Mouse (Mus musculus) kidney, adult 2 months (tissue): ENCODE results near the gene Tekt5. TPM values are rescaled to one million over a fixed set of nuclear protein-coding genes. Genes with fewer than 3 reads are reported as not detected.
A peak's percentile ranks its signal among the peaks of the same experiment; 100 is the strongest.

Source experiments
- DNase-seq: peaks from one replicate; pipeline ENCODE4 v3.0.0; 2021
- H3K27ac ChIP-seq: fragments of 200-500 bp; 2 replicates; pipeline ENCODE4 v1.5.1; 2012; ENCODE audit warnings: low read depth, low read length, control low read depth, inconsistent platforms; ENCODE audit not compliant: insufficient read depth
- H3K27me3 ChIP-seq: fragments of 200-500 bp; replicated peaks from 2 replicates; pipeline ENCODE4 v1.6.1; 2012; ENCODE audit warnings: mild to moderate bottlenecking, moderate library complexity, low read length, inconsistent platforms; ENCODE audit not compliant: control insufficient read depth, insufficient read depth
- H3K36me3 ChIP-seq: fragments of 200-500 bp; 2 replicates; pipeline ENCODE4 v1.6.1; 2012; ENCODE audit warnings: mild to moderate bottlenecking, moderate library complexity, low read length, inconsistent platforms; ENCODE audit not compliant: control insufficient read depth, insufficient read depth
- H3K4me1 ChIP-seq: fragments of 200-500 bp; 2 replicates; pipeline ENCODE4 v1.6.1; 2011; ENCODE audit warnings: low read length; ENCODE audit not compliant: control insufficient read depth, insufficient read depth
- H3K4me3 ChIP-seq: fragments of 200-500 bp; 2 replicates; pipeline ENCODE4 v1.5.1; 2011; ENCODE audit warnings: mild to moderate bottlenecking, low read depth, low read length, control low read depth; ENCODE audit not compliant: insufficient read depth
- CTCF ChIP-seq: fragments of 200-500 bp; conservative IDR thresholded peaks from 2 replicates; pipeline ENCODE4 v1.5.1; 2011; ENCODE audit warnings: low read depth, mild to moderate bottlenecking, control low read depth, low read length, moderate library complexity, mixed read lengths; ENCODE audit not compliant: insufficient read depth, insufficient read length
- POLR2A ChIP-seq: fragments of 200-500 bp; IDR thresholded peaks from one replicate; pipeline ENCODE4 v1.6.1; 2011; ENCODE audit warnings: low read depth, low read length, control low read depth
- WGBS: fragments of 180-500 bp; shearing (Covaris S2); methylation state at CpG from one replicate; pipeline ENCODE4 v1.1.7; 2018; 5-methylcytosine and 5-hydroxymethylcytosine counted together
- polyA plus RNA-seq: library from polyadenylated mRNA; depleted of rRNA; stranded (reverse); fragments of >200 nt; gene quantifications from 2 replicates; pipeline ENCODE4 v1.2.3, GENCODE M21; 2012; rRNA removed

Gene Tekt5
- polyA plus RNA-seq, 1 experiment = 0.64 TPM

DNA sequence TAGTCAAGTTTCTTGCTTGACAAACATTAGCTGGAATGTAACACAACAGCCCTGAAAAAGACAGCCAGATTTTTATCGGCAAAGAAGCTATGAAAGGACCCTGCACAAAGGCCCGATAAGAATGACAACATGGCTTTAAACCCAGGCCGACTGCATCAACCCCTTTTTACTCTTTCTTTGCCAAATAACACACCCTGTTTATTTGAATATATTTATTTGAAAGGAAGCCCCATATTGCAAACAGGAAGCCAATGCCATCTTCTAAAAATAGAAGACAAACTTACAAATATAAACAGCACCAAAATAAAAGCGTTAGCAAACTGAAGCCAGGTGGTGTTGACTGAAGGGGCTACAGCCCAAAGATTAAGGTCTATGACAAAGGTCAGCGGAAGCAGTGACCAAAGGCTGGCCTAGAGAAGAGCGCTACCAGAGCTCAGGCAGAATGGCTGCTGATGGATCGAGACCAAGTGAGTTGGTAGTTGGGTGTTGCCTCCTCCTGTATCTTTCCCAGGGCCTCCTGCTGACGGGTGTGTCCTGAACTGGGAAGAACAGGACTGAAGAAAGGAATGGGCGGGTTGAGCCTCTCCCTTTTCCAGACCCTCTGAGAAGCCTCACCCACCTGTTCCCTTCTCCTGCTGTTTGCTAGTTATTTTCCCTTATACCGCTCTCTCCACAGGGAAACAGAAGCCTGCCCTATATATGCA lies 78.6 kb downstream of the Tekt5 start:
- Histone ChIP-seq H3K4me1 (no peaks in the 10 kb centered on the region), H3K36me3 (no peaks in the 10 kb centered on the region), H3K4me3 (no peak overlapping the region), H3K27ac (no peak overlapping the region), H3K27me3 (0 out of 2 replicates have a peak, but pooled peaks cover 1% of the 10 kb centered on the region)
- 84% methylated on average over 10 of the region's 10 CpGs for WGBS
- no peak for DNase-seq
- TF ChIP-seq CTCF (no peak), POLR2A (no peak)

DNA sequence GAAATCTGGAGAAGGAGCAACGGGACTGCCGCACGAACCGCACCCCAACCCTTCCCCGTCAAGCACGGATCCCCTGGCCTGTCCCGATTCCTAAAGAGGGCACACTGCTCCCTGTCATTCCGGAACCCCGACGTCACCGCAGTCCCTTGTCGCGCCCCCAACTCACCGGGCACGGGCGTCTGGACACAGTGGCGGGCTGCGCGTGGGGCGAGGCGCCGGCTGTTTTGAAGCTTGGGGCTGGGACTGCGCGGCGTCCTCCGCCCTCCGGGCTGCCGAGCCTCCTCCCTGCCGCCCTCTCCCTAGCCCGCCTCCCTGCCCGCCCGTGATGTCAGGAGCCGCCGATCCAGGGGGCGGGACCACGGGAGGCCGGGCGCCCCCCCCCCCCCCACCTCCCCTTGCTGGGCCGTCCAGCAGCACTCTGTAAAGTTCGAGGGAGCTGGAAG lies 81.6 kb downstream of the Tekt5 start, which contains the start of gene Emp2:
Gene Emp2 (minus strand): TSS at position 323 of the 443 bp plus-strand sequence.
- under 1% methylated on average over 39 of the region's 40 CpGs for WGBS
- Histone ChIP-seq H3K4me1 (no peaks in the 10 kb centered on the region), H3K27ac (no peak within 1 kb of the TSS), H3K36me3 (no peaks in the 10 kb centered on the region), H3K27me3 (0 out of 2 replicates have a peak, but pooled peaks cover 1% of the 10 kb centered on the region), H3K4me3 (peak within 1 kb of the TSS; percentile 78)
- DNase-seq = peak; percentile 56
- TF ChIP-seq POLR2A (no peak), CTCF (no peak)

DNA sequence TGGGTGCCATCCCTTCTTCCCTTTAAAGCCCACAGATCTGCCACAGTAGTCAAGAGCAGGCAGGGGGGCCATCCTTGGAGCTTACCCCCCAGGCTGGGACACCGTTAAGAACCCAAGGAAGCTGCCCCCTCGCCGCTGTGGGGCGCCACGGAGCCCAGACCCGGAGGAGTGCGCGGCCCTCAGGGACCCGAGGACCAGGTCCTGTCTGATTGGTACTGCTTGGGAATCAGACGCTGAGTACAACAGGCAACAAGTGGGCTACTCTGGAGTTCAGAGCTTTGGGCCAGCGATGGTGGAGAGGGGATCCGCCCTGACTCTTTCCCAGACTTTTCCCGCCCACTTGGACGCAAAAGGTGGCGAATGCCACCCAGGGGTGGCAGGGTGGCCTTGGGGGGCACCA lies 82.1 kb downstream of the Tekt5 start:
- no peak for DNase-seq

DNA sequence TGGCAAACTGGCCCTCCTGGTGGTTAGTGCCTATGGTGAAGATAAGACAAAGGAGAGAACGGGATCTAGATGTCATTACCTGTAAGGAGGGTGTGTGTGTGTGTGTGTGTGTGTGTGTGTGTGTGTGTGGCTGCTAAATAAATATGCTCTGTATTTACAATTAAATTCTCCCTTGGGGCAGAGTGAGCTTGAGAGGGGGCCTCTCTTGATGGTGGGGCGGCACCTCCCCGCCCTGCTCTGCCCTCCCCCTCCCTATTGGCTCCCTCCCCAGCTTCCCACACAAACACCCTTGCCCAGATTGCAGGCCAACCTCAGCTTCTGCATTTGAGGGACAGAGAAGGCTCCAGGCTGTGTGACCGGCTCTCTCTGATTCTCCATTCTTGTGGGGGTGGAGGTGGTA lies 83.3 kb downstream of the Tekt5 start:
- Histone ChIP-seq H3K4me3 (no peak overlapping the region), H3K36me3 (no peaks in the 10 kb centered on the region), H3K27me3 (0 out of 2 replicates have a peak, but pooled peaks cover 1% of the 10 kb centered on the region), H3K4me1 (no peaks in the 10 kb centered on the region), H3K27ac (no peak overlapping the region)
- no peak for TF ChIP-seq CTCF
- DNase-seq = no peak
- WGBS = 69% methylated on average over 4 of the region's 4 CpGs

More for the DNA sequence above, 82.1 kb downstream of the Tekt5 start:
- H3K27ac ChIP-seq = no peak overlapping the region
- TF ChIP-seq POLR2A = no peak
- TF ChIP-seq CTCF = peak; percentile 12; the same call in 1 of the 2 replicates
- no peaks in the 10 kb centered on the region for H3K36me3 ChIP-seq
- no peaks in the 10 kb centered on the region for H3K4me1 ChIP-seq
- H3K4me3 ChIP-seq = peak overlapping the region; percentile 78
- 0 out of 2 replicates have a peak, but pooled peaks cover 1% of the 10 kb centered on the region for H3K27me3 ChIP-seq
- 9% methylated on average over 15 of the region's 15 CpGs for WGBS

DNA sequence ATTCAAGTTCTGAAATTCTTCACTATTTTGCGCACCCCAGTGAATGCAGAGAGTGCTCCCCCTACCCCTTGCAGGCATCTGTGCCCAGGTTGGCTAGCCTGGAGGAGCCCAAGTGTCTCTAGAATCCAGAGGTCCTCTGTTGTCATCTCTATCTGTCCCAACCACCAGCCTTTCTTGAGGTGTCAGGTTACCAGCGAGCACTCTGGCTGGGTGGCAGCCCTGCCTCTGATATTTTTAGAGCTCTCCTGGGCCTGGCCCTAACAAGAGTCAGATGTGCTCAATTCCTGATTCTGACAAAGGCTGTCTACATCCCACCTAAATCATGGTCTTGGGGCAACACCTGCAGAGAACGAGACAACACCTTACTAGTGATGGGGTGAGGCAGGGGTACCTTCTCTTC lies 84.2 kb downstream of the Tekt5 start:
- Histone ChIP-seq H3K27me3 (0 out of 2 replicates have a peak, but pooled peaks cover 1% of the 10 kb centered on the region), H3K4me1 (no peaks in the 10 kb centered on the region), H3K36me3 (no peaks in the 10 kb centered on the region), H3K4me3 (no peak overlapping the region), H3K27ac (no peak overlapping the region)
- no peak for DNase-seq
- TF ChIP-seq POLR2A (no peak), CTCF (no peak)
- WGBS = 53% methylated on average over 3 of the region's 3 CpGs

DNA sequence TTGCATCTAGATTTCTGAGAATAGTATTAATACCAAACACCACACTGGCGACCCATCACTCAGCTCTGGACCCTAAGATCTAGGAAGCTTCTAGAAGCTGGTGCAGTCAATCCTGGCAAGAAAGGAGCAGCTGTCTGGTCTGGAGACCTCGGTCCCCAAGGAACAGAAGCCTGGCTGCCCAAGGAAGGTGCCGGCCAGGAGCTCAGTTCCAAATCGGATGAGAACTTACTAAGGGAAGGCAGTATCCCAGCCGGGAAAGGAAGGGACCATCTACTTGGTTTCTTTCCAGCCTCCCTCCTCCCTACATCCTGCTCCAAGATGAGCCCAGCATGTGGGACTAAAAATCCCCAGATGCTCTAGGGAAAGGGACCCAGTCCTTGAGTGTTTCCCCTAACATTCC lies 84.8 kb downstream of the Tekt5 start:
- WGBS = 77% methylated on average over 5 of the region's 5 CpGs
- no peaks in the 10 kb centered on the region for H3K36me3 ChIP-seq
- no peaks in the 10 kb centered on the region for H3K4me1 ChIP-seq
- DNase-seq = no peak
- 0 out of 2 replicates have a peak, but pooled peaks cover 1% of the 10 kb centered on the region for H3K27me3 ChIP-seq
- H3K27ac ChIP-seq = no peak overlapping the region
- H3K4me3 ChIP-seq = no peak overlapping the region
- TF ChIP-seq POLR2A (no peak), CTCF (no peak)

Other genes starting within 250 kb of the Tekt5 start
- gene Rpl39l, start 225.3 kb downstream of the Tekt5 start, polyA plus RNA-seq = not detected in 2 replicates
- gene Atf7ip2, start 202.8 kb downstream of the Tekt5 start, polyA plus RNA-seq = 0.24 and 0.25 TPM in 2 replicates
- 22.3 and 23.3 TPM in 2 replicates for gene Emp2, start 81.5 kb downstream of the Tekt5 start, polyA plus RNA-seq
- 28.1 and 30.5 TPM in 2 replicates for gene Nubp1, start 16.5 kb upstream of the Tekt5 start, polyA plus RNA-seq
- 0.75 and 0.84 TPM in 2 replicates for gene Tvp23a, start 51.9 kb upstream of the Tekt5 start, polyA plus RNA-seq
- 2.8 and 5.3 TPM in 2 replicates for gene Ciita, start 84.6 kb upstream of the Tekt5 start, polyA plus RNA-seq
- 40.0 and 41.0 TPM in 2 replicates for gene Dexi, start 147.6 kb upstream of the Tekt5 start, polyA plus RNA-seq
- gene Clec16a, start 149.8 kb upstream of the Tekt5 start, polyA plus RNA-seq = 15.7 and 16.8 TPM in 2 replicates